Mouse (Mus musculus) spleen, postnatal 10 days (tissue): ENCODE measurements around the gene 2610042L04Rik.
"Not testable (repeated sequence)": the region's sequence is repeated elsewhere in the genome, so short reads cannot be mapped to it uniquely, and the experiment has no call there.

Experiments
- DNase-seq, 2 experiments: peaks; one replicate each; pipeline ENCODE4 v3.0.0; 2021 to 2022; ENCODE audit warnings: low spot score in 2 of 2

The 2610042L04Rik gene

DNA sequence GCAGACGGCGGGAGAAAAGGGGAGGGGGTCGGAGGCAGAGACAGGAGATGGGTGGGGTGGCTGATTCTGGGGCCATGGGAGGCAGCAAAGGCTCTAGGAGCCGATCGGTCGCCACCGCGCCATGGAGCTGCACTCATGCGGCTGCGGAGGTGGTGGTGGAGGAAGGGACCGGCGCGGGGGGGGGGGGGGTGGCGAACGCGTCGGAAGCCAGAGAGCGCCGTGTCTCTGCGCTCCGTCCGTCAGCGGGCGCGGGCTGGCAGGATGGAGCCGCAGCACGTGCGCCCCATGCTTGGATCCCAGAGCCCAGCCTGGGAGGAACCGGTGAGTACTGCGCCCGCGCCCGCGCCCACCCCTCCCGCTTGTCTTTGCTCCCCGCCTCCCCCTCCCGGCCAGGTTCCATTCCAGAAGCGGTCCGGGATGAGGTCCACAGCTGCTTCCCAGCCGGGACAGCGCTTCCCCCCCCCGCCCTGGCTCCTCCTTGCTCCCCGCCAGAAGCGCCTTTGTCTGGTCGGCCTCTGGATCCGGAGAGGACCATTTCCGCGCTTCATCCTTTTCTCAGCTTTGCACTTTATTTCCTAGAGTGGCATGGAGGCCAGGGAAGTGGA is at the start of gene 2610042L04Rik:
TSS of gene 2610042L04Rik (plus strand) at position 288 of the 605 bp plus-strand sequence.
- DNase-seq: not testable (repeated sequence)

DNA sequence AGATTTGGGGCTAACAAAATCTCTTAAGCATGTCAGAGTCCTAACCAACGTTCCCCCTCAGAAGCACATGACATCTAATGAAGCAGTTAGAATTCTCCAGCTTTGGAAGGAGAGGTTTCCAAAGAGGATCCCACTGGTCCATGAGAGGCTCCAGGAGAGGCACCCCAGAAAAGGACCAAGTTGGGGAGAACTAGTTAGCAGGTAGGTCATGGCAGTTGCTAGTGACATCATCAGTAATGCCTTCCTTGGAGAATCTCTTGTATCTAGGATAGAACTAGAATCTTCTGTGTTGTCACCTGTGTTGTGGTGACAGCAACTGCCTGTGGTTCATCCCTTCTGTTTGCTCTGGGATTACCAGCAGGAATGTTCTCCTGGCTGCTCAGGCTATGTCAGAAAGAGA is 17.6 kb upstream of the 2610042L04Rik start, which contains the start of gene Gm3149:
TSS of gene Gm3149 (plus strand) at position 301 of the 400 bp plus-strand sequence.
- not testable (repeated sequence) for DNase-seq

- DNase-seq: not testable (repeated sequence)
Observed at GRCm38 (mm10) chr14:4335506-4335905, 943 bp downstream of the 2610042L04Rik start.

- DNase-seq: not testable (repeated sequence)
Observed at GRCm38 (mm10) chr14:4368991-4369390, 34.4 kb downstream of the 2610042L04Rik start.

DNA sequence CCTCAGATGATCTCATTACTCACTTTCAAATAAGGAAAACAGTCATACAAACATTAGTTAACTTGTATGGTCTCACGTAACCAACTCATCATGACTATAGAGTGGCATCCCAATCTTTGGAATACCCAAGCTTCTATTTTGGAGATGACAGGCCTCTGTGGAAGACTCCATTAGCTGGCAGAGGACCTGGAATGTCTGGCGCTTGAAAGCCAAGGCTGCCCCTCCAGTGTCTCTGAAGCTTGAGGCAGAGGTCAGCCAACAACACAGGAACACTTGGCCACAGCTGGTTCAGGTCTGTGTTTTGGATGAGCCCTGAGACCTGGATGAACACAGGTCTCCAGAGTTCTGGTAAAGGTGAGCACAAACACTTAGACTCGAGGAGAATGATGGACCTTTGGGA is 35.1 kb downstream of the 2610042L04Rik start:
- DNase-seq: peak in 1 of 2 experiments; percentile 10

GRCm38 (mm10) chr14:4377871-4378270 is 43.3 kb downstream of the 2610042L04Rik start:
- peak in 1 of 2 experiments; percentile 10 for DNase-seq

DNA sequence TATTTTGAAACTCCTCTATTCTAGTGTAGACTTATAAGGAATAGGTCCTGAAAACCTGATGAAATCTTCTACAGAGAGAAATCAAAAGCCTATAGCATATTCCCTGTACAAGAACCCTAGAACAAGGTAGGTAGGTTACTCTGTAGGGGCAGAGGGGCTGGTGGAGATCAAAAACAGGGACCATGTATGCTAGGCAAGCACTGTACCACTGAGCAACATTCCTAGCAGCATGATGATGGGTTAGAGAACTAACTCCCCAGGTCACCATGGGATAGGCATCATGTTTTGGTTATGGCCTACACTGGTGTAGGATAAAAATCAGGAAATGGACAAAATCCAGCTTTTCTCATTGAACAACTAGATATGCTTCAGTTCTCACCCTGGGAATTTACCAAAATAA is 51.0 kb downstream of the 2610042L04Rik start:
- DNase-seq: not testable (repeated sequence)

DNA sequence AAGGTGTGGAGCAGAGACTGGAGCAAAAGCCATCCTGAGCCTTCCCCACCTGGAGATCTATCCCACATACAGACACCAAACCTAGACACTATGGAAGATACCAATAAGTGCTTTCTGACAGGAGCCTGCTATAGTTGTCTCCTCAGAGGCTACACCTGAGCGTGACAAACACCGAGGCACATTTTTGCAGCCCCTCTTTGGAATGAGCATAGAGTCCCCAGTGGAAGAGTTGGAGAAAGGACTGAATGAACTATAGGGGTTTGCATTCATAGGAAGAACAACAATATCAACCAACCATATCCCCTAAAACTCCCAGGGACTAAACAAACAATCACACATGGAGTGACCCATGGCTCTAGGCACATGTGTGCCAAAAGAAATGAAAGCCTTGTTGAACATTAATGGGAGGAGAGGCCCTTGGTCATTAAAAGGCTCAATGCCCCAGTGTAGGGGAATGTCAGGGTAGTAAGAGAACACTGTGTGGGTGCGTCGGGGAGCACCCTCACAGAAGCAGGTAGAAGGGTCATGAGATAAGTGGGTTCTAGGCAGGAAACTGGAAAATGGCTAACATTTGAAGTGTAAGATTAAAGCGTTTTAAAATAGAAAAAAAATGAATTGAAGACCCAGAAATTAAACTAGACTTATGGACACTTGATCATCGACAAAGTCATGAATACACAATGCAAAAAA is 58.4 kb downstream of the 2610042L04Rik start:
- not testable (repeated sequence) for DNase-seq

- not testable (repeated sequence) for DNase-seq
Observed at GRCm38 (mm10) chr14:4397226-4397625, 62.7 kb downstream of the 2610042L04Rik start, which contains the start of gene Gm3159. Gm3159 (plus strand) TSS chr14:4397526.

- not testable (repeated sequence) for DNase-seq
Observed at GRCm38 (mm10) chr14:4398624-4399023, 64.1 kb downstream of the 2610042L04Rik start.

DNA sequence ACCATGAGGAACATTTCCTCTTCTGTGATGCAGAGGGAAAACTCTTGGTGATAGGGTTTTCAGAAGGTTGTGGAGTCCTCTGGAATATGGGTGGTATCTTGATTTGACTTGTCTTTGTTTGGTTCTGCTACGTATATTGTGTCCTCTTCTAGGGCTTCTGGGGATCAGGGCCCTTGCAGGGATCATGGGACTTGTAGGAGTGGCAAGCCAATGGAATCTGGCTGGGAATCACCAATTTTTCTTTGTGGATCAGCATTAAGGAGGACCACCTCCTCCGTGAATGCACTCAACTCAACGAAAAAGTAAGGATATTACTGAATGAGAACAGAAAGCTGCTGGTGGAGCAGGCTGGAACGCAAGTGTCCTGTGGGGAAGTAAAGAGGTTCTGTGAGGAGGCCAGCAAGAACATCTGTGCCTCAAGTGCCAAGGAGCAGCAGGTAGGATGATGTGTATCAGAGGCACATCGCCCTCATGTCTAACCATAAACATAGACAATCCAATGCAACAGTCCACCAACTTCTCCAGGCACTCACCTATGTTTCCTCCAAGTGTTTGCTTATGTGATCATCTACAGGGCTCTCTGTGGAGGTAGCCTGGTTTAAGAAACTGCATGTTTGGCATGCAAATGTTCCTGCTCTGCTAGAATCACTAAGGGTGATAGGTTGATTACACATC is 65.7 kb downstream of the 2610042L04Rik start:
- DNase-seq: not testable (repeated sequence)

DNA sequence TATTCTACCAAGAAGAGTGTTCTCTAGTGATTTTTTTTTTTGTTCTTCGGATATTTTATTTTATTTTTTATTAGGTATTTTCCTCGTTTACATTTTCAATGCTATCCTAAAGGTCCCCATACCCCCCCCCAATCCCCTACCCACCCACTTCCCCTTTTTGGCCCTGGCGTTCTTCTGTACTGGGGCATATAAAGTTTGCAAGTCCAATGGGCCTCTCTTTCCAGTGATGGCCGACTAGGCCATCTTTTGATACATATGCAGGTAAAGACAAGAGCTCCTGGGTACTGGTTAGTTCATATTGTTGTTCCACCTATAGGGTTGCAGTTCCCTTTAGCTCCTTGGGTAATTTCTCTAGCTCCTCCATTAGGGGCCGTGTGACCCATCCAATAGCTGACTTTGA is 66.7 kb downstream of the 2610042L04Rik start:
- not testable (repeated sequence) for DNase-seq

DNA sequence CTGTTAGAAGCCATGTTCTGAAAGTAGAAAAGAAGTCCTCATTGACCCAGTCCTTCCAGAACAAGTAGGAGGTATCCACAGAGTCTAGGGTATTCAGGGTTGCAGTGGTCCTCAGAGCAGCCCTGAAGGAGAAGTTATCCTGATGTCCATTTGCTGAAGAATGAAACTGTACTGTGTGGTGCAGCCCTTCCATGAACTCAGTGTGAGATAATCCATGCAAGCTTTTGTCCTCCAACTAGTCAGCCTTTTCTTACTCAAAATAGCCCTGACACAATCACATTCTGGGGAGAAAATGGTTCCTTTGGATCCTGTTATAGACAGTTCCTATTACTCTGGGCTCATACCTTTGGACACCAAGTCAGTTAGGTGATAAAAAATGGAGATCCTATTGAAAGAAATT is 69.3 kb downstream of the 2610042L04Rik start:
- DNase-seq: not testable (repeated sequence)
